Mouse (Mus musculus) kidney, adult 2 months (tissue): ENCODE measurements around the gene Slit3.

Experiments used
- CTCF ChIP-seq: fragments of 200-500 bp; conservative IDR thresholded peaks from 2 replicates; pipeline ENCODE4 v1.5.1; 2011; ENCODE audit warnings: low read depth, mild to moderate bottlenecking, control low read depth, low read length, moderate library complexity, mixed read lengths; ENCODE audit not compliant: insufficient read depth, insufficient read length
- POLR2A ChIP-seq: fragments of 200-500 bp; IDR thresholded peaks from one replicate; pipeline ENCODE4 v1.6.1; 2011; ENCODE audit warnings: low read depth, low read length, control low read depth

DNA sequence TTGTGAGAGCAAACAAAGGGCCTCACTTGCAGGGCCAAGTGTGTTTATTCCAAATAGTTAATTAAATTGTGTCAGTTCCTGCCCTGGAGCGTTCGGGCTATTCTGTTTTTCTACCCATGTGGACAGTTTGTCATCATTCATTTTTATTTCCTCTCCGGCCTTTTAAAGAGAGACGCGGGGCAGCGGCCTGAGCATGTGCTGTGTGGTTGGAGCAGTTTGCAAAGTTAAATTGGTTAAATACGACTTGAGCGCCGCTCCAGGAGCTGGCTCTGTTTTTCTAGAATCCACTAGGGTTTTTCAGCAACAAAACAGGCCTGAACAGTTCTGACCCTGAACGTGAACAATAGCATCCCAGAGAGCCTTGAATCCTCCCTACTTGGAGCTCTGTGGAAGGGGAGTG is 152.4 kb downstream of the Slit3 start:
- TF ChIP-seq POLR2A (no peak), CTCF (no peak)
